Mouse (Mus musculus) central nervous system, embryonic 18 days (tissue): ENCODE results near the gene Lrrc17. TPM values are rescaled to one million over a fixed set of nuclear protein-coding genes. Genes with fewer than 3 reads are reported as not detected.

ENCODE experiments used
- polyA plus RNA-seq: library from polyadenylated mRNA; depleted of rRNA; stranded (reverse); fragments of >200 nt; gene quantifications from 2 replicates; pipeline ENCODE4 v1.2.3, GENCODE M21; 2012; rRNA removed

Lrrc17 gene
- polyA plus RNA-seq: 3.2 and 6.3 TPM in 2 replicates

DNA sequence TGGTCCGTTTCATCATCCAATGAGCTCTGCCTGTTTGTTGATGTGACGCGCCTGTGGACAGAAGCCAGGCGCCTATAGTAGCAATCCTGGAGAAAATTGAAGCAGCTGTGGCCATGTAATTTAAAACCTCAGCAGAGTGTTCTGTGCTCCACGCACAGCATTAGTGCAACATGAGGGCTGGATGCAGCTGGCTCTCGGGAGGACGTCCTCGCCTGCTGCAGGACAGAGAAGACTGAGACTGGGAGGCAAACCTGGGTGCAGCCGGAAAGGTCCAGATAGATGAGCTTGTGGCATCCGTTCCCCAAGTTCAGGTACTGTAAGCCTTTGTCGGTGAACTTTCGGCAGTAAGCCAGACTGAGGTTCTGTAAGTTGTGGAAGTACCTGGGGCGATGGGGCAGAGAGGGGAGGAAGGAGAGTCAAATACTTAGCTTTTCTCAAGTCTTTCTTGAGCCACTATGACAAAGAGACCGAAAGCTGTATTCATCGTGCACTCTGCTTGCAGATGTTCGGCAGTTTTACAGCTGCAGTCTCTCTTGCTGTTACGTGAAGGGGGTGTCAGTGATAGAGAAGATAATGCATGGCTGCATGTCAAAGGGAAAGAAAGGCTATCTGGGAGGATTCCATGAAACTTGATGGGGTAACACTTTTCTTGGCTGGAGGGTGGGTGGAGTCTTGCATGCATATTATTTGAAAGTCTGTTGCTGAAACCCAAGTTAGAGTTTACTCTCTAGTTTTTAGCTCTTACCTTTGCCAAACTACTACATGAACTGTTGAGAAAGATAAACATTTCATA is at the start of gene Lrrc17:
Gene Lrrc17, plus strand, starts transcription at position 151 of the 793 bp plus-strand sequence.

Other genes with a start within 250 kb of the Lrrc17 start
- gene Fgl2, start 170.9 kb upstream of the Lrrc17 start, polyA plus RNA-seq: 1.7 and 1.9 TPM in 2 replicates
- 0.40 and 0.64 TPM in 2 replicates for gene Ccdc146, start 118.9 kb upstream of the Lrrc17 start, polyA plus RNA-seq
- gene Fam185a, start 118.6 kb upstream of the Lrrc17 start, polyA plus RNA-seq: 6.0 and 6.6 TPM in 2 replicates
- gene Fbxl13, start 102.1 kb downstream of the Lrrc17 start, polyA plus RNA-seq: 0.47 and 0.51 TPM in 2 replicates
- gene Armc10, start 102.3 kb downstream of the Lrrc17 start, polyA plus RNA-seq: 94.5 and 95.0 TPM in 2 replicates
- gene Napepld, start 157.8 kb downstream of the Lrrc17 start, polyA plus RNA-seq: 2.6 and 2.7 TPM in 2 replicates
- 66.3 and 69.6 TPM in 2 replicates for gene Pmpcb, start 193.6 kb downstream of the Lrrc17 start, polyA plus RNA-seq
- 29.2 and 29.7 TPM in 2 replicates for gene Dnajc2, start 241.7 kb downstream of the Lrrc17 start, polyA plus RNA-seq
- gene Psmc2, start 241.7 kb downstream of the Lrrc17 start, polyA plus RNA-seq: 98.6 and 103 TPM in 2 replicates